Mouse (Mus musculus) central nervous system, embryonic 18 days (tissue): ENCODE data around the gene Gm10112. TPM values are rescaled to one million over a fixed set of nuclear protein-coding genes. Genes with fewer than 3 reads are reported as not detected.

Source experiments
- polyA plus RNA-seq: library from polyadenylated mRNA; depleted of rRNA; stranded (reverse); fragments of >200 nt; gene quantifications from 2 replicates; pipeline ENCODE4 v1.2.3, GENCODE M21; 2012; rRNA removed

Gm10112 gene
- polyA plus RNA-seq: not detected in 2 replicates

GRCm38 (mm10) chrX:111168040-111168439 is at the start of gene Gm10112:
Gene Gm10112, plus strand, starts transcription at chrX:111168340.

Other genes starting within 250 kb of the Gm10112 start
- not detected in 2 replicates for gene Cylc1, start 57.9 kb upstream of the Gm10112 start, polyA plus RNA-seq